Mouse (Mus musculus) small intestine, adult 10 weeks (tissue): ENCODE results near the gene Preb. TPM values are rescaled to one million over a fixed set of nuclear protein-coding genes. Genes with fewer than 3 reads are reported as not detected.

Experiments used
- polyA plus RNA-seq: library from polyadenylated mRNA; stranded (reverse); fragments of 350-450 nt; fragmentation: Illumina TruSeq; extraction: RNeasy Lipid Tissue Mini Kit (QIAGEN cat#74804); gene quantifications from one replicate; pipeline ENCODE4 v1.2.3, GENCODE M21; 2014; ENCODE audit warnings: low replicate concordance

The Preb gene
- 17.1 TPM for polyA plus RNA-seq

GRCm38 (mm10) chr5:30959966-30960501, at the start of gene Preb:
Preb (minus strand) TSS chr5:30960361.

DNA sequence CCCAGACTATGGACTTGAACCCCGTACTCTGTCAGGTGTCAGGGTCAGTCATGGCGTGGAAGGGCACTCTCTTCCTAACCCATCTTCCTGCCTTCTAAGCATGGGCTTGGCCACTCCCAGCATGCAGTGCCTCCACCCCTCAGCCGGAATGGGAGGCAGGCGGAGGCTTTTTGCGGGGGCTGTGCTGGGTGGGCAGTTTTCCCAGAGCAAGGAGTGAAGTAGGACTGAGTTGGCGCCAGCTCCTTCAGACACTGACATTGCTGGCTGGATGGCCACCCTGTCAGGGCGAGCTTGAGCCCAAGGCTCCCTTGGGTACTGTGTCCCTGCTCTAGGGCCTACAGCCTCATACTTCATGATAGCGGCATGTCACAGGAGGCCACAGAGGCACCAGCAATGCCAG, 8.3 kb upstream of the Preb start, which contains the start of gene Tcf23:
TSS of gene Tcf23 (plus strand) at position 247 of the 400 bp plus-strand sequence.

DNA sequence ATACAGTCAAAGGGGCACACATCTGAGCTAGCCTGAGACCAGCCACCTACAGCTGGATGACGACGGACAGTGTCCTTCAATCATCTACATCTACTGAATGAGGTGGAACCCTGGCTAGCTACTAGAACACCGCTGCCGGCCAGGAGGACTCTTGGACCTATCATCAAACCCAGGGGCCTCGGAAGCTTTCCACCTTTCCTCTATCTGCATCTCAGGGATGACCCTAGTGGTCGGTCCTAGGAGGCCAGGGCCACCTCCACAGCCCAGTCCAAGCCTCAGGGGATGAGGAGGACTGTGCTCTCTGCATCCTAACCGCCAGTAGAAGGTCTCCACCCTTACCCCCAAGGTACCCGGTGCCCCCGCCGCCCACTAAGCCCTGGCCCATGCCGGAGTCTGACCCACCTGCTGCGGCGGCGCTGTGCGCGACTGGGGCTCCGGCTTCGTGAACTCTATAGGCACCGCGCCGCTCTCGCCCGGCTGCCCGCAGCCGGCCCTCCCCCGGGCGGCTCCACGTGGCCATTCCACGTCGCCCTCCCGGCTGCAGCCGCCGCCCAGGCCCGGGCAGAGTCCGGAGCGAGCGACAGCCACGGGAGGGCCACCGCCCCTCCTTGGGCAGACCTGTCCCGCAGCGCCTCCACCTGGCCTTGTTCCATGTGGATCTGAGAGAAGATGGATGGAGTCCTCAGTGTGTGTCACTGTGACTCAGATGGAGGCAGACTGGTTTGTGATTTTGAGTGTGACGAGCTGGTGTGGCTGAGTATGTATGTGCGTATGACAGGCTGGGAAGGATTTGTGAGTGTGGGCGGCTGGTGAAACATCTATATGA, 15.0 kb downstream of the Preb start, which contains the start of gene Cgref1:
TSS of gene Cgref1 (minus strand) at position 636 of the 826 bp plus-strand sequence.

DNA sequence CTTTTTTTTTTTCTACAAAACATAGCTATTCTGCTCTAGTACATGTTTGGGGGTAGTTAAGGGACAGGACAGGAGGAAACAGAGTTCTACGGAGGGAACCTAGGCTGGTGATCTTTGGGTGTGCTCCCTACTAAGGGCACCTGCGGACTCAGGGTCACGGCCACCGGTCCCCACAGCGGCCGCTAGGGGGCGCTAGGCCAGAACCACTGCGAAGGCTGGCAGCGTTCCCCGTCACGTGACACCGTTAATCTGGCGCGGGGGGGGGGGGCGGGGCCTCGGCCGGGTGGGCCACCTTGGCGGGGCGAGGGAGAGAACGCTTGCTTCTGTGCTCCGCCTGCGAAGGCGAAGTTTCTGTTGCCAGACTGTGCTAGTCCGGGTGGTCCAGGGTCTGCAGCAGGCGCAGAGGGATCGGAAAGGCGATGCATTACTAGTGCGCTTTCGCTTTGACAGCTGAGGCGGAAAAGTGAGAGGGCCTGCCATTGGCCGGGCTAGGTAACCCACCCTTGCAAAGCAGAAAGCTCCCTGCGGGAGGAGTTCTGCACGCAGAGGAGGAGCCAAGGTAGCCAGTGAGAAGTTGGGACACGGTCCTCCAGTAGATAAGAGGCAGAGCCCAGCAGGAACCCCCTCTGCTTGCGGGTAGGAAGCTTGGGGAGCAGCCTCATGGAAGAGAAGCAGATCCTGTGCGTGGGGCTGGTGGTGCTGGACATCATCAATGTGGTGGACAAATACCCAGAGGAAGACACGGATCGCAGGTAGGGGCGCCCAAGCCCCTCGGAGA, 38.7 kb downstream of the Preb start, which contains the start of gene Khk:
TSS of gene Khk (plus strand) at position 176 of the 778 bp plus-strand sequence.

GRCm38 (mm10) chr5:30913060-30913841, 46.9 kb downstream of the Preb start, which contains the start of gene Emilin1:
Emilin1 (plus strand) TSS chr5:30913402.

DNA sequence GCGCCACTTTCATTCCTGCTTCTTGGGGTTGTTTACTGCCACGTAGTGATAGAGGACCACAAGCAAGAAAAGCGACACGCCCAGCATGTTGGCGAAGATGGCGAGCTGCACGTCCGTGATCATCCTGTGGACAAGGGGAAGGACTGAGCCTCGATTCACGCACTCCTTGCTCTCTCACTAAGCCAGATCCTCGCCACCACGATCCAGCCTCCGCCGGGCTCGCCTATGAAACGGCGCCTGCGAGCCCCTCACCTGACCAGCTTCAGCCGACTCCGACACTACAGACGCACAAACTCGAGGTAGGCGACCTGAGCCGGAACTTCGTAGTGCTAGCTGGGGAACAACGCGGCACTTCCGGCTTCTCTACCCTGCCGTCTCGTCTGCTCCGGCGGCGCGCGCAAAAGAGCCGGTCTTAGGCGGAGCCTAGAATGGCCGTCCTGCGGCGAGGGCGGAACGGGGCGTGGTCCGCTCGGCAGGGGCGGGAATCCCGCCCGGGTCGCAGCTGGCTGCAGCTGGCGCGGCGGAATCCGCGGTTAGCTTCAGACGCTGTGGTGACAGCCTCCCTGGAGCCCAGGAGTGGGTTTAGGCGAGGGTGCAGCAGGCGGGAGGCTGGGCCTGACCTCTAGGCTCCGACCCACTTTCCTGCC, 52.6 kb downstream of the Preb start, which contains the start of gene Ost4:
TSS of gene Ost4 (minus strand) at position 376 of the 647 bp plus-strand sequence.

Other genes starting within 250 kb of the Preb start
- 0.37 TPM for gene Dpysl5, start 248.8 kb downstream of the Preb start, polyA plus RNA-seq
- gene Mapre3, start 145.7 kb downstream of the Preb start, polyA plus RNA-seq, result 9.5 TPM
- gene Tmem214, start 92.3 kb downstream of the Preb start, polyA plus RNA-seq, result 15.1 TPM
- 2.3 TPM for gene Agbl5, start 71.7 kb downstream of the Preb start, polyA plus RNA-seq
- gene Ost4, start 52.6 kb downstream of the Preb start, polyA plus RNA-seq, result 273 TPM
- 0.11 TPM for gene Emilin1, start 47.0 kb downstream of the Preb start, polyA plus RNA-seq
- 2.0 TPM for gene Khk, start 38.9 kb downstream of the Preb start, polyA plus RNA-seq
- 18.4 TPM for gene Cgref1, start 14.8 kb downstream of the Preb start, polyA plus RNA-seq
- gene Tcf23, start 8.3 kb upstream of the Preb start, polyA plus RNA-seq, result 0.30 TPM
- 41.8 TPM for gene Atraid, start 88.0 kb upstream of the Preb start, polyA plus RNA-seq
- 3.5 TPM for gene Slc5a6, start 88.6 kb upstream of the Preb start, polyA plus RNA-seq
- 0.33 TPM for gene Cad, start 94.4 kb upstream of the Preb start, polyA plus RNA-seq
- gene Dnajc5g, start 145.9 kb upstream of the Preb start, polyA plus RNA-seq, result not detected
- not detected for gene Slc30a3, start 147.9 kb upstream of the Preb start, polyA plus RNA-seq
- gene Trim54, start 156.4 kb upstream of the Preb start, polyA plus RNA-seq, result not detected
- gene Ucn, start 178.5 kb upstream of the Preb start, polyA plus RNA-seq, result not detected
- 10.0 TPM for gene Mpv17, start 193.9 kb upstream of the Preb start, polyA plus RNA-seq
- 0.22 TPM for gene Gm29609, start 219.6 kb upstream of the Preb start, polyA plus RNA-seq
- 49.3 TPM for gene Gtf3c2, start 219.8 kb upstream of the Preb start, polyA plus RNA-seq
- 37.9 TPM for gene Snx17, start 232.9 kb upstream of the Preb start, polyA plus RNA-seq
- 0.89 TPM for gene Eif2b4, start 233.1 kb upstream of the Preb start, polyA plus RNA-seq
- gene Zfp513, start 241.9 kb upstream of the Preb start, polyA plus RNA-seq, result 0.85 TPM